Mouse (Mus musculus): ENCODE measurements around the gene Gm20708.

Gene Gm20708

DNA sequence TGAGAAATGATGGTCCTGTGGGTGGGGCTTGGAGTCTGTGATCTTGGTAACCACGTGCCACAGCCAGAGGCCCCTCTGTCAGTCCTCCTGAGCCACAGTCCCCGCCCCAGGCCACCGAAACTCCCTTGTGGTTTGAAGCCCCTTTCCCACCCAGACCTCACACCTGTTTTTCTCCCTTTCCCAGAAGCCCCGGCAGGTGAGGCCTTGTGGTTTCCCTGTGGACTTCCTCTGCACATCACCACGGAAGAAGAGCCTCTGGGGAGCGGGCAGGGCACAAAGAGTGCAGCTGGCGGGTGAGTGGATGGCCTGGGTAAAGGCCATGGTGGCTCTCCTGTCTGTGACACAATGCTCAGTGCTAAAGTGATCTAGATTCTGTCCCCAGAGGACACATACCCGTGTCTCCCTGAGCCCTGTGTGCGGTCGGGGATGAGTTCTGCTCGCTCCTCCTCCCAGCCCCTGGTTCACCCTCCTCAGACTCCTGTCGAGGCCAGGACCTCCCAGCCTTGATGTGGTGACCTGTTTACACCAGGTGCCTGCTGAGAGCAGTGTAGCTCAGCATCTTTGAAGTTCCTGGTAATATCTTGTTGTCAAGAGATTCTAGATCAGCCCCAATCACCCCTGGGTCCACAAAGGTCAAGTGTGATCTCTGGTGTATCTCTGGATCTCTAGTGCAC is 62.6 kb downstream of the Gm20708 start:
- peak; percentile 90 for DNase-seq

DNA sequence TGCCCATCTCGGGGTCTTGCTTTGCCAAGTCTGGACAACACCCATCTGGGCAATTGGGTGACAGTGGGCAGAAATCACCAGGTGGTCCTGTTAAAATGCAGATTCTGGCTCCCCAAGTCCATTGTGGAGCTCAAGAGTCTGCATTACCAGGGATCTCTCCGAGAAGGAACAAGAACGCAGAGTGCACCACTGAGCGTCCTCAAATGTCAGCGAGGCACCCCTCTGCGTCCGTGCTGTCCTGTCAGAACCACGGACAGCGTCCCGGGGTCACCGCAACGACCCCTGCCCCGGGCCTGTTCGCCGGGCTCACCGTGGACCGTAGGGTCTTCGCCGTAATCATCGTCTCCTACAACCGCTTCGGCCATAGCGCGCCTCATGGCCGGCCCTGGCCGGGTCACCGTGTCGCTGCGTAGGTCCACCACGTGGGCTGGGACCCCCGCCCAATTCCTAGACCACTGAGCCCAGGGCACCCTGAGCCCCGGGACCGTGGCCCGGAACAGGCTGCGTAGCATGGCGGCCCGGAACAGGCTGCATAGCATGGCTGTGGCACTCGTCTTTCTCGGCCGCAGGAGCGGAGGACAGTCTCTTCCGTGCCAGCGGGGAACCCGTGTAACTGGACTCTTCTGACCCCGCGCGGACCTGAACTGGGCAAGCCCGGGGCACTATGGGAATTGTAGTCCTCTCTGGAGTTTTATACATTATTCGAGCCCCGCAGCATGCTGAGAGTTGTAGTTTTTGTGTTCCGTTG is 63.6 kb downstream of the Gm20708 start, which contains the start of gene Tha1:
Gene Tha1 (minus strand): TSS at position 621 of the 748 bp plus-strand sequence.
- DNase-seq: peak; percentile 78

DNA sequence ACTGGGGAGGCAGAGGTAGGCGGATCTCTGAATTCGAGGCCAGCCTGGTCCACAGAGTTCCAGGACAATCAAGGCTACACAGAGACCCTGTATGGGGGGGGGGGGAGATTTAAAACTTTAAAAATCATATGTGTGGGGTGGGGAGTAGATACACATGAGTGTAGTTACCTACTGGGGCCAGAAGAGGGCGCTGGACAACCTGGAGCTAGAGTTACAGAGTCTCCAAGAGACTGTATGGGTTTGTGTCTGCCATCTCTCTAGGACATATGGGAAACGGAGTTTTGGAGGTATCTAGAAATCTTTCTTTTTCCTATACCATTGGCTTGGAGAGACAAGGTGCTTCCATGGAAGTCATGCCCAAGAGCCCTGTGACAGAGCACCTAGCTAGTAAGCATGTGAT is 65.0 kb downstream of the Gm20708 start:
- DNase-seq: peak; percentile 83

DNA sequence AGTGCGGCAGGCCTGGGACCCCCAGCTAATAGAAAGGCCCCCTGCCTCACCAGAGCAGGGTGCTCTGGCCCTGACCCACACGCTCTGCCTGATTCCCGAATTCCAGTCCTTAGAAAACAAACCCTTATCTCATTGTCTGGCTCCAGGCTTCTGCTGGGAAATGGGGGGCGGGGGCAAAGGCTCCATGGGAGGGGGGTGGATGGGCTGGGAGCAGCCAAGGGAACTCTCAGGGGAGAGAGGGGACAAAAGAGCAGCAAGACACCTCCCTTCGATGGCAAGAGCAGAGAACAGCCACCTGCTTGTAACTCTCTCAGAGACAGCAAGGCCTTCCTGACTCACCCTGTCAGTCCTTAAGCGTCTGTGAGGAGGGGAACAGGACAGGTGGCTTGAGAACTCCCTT is 66.2 kb downstream of the Gm20708 start:
- DNase-seq: peak; percentile 35

DNA sequence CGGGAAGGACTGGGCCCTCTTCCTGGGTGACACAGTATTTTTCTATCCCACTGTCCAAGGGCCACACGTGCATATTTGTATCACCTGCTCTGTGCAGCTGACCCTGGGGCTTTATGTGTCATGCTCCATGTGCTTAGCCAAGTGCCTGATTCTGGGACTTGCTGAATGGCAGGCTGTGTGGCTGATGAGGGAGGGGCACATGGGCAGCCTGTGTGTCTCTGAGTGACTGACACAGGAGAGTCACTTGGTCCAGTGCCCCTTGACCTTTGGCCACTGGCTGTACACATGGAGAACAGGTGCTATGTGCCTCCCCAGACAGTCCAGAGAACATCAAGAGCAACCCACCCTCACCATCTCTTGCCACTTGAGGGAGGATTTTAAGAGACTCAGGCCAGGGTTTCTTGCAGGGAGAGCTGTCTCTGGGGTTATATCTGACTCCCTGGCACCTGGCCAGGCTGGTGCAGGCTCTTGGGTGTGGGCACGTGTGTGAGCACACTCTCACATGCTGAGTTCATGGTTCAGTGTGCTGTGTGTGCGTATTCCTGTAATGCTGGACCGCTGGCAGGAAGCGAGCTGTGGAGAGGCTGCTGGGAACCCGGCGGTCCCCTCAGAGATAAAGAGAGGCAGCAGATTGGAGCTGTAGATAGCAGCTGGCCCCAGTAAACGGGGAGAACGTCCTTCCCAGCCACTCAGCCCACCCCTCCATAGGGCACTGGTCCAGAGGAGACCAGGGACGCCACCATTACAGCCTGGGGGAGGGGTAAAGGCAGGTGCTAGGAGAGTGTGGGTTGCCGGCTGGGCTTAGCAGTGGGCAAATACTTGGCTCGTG is 68.7 kb downstream of the Gm20708 start:
- DNase-seq: peak; percentile 73

DNA sequence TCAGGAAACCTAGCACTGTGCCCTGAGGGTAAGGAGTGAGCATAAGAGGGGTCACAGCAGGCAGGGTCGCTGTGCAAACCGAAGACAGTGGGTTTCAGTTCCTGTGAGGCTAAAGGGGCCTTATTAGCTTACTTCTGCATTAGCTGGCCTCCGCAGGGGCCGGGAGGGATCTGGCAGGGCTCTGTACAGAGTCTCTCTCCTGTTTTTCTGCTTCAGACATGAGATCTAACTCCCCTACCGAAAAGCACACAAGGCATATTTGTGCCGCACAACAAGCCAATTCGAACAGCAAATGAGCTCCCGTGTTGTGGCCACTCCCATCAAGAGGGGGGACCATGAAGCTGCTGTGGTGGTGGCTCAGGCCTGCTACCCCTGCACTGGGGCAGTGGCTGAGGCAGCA is 69.4 kb downstream of the Gm20708 start:
- peak; percentile 49 for DNase-seq

- DNase-seq: peak; percentile 22
Observed at GRCm38 (mm10) chr11:117879676-117880075, 70.2 kb downstream of the Gm20708 start.

DNA sequence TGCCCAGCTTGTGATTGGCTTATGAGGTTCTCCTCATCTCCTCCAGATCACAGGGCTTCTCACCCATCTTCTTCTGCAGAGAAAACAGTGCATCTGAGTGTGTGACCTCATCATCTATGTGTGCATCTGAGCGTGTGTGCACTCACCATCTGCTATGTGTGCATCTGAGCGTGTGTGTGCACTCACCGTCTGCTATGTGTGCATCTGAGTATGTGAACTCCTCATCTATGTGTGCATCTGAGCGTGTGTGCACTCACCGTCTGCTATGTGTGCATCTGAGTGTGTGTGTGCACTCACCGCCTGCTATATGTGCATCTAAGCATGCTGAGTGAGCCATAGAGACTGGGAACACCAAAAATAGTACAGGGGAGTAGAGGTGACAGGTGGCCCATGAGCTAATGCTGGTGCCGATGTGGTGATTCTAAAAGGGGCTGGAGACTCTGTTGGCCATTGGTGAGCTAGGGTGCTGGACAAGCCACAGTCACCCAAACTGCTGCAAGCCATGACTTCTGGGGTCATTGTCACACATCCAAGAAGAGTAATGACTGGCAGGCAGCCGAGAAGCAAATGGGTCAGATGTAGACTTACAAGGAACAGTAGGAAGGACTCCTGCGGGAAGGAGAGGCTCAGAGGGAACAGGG is 71.0 kb downstream of the Gm20708 start:
- no peak for DNase-seq

GRCm38 (mm10) chr11:117880977-117881358 is 71.5 kb downstream of the Gm20708 start:
- no peak for DNase-seq

GRCm38 (mm10) chr11:117881787-117882186 is 72.3 kb downstream of the Gm20708 start:
- DNase-seq: peak; percentile 35

GRCm38 (mm10) chr11:117882208-117882607 is 72.7 kb downstream of the Gm20708 start:
- DNase-seq: no peak

- no peak for DNase-seq
Observed at GRCm38 (mm10) chr11:117886000-117886399, 76.5 kb downstream of the Gm20708 start.

GRCm38 (mm10) chr11:117888168-117888852 is 78.8 kb downstream of the Gm20708 start:
- no peak for DNase-seq

DNA sequence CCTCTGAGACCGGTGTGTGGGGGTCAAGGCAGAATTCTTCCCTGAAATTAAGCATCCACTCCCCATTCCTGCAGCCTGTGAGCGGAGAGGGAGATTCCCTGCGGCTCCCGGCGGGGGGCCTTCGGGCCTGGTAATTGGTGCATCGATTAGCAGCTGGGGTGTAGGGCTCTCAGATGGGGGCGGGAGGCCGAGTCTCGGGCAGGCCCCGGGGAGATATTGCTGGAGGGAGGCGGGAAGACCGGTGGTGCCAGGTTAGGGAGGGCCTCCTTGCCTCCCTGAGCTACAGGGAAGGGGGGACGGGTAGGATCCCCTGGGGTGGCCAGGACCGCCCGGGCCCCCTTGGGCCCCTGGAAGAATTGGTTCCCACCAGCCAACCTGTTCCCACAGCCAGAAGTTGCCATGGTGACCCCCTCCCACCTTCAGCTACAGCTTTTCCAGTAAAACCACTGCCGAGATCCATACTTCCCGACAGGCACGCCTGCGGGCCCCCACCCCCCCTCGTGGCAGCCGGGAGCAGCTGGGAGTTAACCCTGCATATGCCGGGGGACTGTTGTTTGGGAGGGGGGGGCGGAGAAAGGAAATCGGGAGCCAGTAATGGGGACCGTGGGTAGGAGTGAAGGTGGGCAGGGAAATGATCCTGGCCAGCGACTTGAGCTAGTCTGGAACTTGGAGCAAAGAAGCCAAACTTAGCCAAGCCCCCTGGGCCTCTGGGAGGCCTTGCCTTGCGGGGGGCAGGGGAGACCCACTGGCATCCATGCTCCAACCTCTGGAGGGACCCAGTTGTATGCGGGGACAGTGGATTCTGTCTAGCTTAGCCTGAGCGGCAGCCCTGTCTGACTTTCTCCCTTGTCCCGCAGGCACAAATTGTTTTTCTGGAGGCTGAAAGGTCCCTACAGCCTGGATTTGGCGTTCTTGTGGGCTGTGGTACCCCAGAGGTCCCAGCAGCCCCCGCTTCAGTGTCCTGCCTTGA is 79.7 kb downstream of the Gm20708 start:
- DNase-seq: no peak
